Mouse (Mus musculus) cerebellum, postnatal 25 days (tissue): ENCODE results near the gene Pik3r5.

ENCODE experiments used
- DNase-seq, 2 experiments: peaks; one replicate each; pipeline ENCODE4 v3.0.0; 2021; ENCODE audit warnings: mixed read lengths in 2 of 2

Gene Pik3r5

DNA sequence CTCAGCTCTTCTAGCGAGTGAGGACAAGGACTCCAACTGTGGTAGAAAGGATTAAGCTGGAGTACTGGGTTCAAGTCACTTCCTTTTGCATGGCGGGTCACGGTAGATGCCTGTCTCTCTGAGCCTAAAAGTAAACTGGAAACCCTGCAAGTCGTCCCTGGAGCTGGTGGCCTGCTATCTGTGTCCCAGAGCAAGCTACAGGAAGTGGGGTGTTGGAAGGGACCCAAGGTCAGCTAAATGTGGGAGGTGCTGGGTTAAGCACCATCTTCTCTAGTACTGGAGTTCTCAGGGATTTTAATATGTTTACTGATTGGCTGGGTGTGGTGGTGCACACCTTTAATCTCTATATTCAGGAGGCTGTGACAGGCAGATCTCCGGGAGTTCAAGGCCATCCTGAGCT lies 100.9 kb downstream of the Pik3r5 start:
- DNase-seq: no peak

GRCm38 (mm10) chr11:68533971-68534475 lies 102.1 kb downstream of the Pik3r5 start:
- no peak for DNase-seq

GRCm38 (mm10) chr11:68536026-68536425 lies 104.1 kb downstream of the Pik3r5 start:
- no peak for DNase-seq

GRCm38 (mm10) chr11:68536465-68536864 lies 104.5 kb downstream of the Pik3r5 start:
- peak in 1 of 2 experiments; percentile 43 for DNase-seq

DNA sequence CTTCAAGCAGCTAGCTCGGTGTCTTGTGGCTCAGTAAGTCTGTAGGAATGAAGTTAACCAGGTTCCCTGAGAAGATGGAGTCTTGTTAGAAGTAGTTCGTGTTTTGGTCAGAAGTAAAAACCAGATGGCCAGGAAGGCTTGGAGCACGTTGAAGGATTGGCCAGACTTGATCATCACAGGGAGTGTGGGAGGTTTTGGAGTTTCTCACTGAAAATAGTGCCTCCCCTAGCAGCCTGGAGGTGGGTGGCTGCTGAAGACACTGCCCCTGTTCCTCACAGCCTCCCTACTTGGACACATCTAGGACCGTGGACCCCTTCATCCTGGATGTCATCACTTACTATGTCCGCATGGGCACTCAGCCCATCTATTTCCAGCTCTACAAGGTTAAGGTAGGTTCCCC lies 107.7 kb downstream of the Pik3r5 start:
- DNase-seq: no peak

DNA sequence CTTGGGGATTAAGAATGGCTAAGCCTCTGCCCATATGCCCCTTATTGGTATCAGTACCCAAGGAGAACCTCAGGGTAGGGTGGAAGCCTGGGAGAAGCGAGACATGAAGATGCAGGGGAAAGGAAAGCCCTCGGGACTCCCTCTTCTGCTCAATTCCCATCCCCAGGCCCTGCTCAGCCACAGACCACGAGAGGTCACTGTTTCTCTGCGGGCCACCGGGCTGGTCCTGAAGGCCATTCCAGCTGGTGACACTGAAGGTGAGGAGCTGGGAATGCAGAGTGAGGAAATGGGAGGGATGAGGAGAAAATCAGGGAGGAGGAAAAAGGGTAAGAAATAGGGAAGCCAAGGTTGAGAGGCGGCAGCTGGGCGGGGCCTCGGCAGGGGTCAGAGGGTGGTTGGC lies 112.6 kb downstream of the Pik3r5 start:
- DNase-seq: peak; percentile 33 to 64

- DNase-seq: no peak
Measured at GRCm38 (mm10) chr11:68545172-68545571, 113.3 kb downstream of the Pik3r5 start.

DNA sequence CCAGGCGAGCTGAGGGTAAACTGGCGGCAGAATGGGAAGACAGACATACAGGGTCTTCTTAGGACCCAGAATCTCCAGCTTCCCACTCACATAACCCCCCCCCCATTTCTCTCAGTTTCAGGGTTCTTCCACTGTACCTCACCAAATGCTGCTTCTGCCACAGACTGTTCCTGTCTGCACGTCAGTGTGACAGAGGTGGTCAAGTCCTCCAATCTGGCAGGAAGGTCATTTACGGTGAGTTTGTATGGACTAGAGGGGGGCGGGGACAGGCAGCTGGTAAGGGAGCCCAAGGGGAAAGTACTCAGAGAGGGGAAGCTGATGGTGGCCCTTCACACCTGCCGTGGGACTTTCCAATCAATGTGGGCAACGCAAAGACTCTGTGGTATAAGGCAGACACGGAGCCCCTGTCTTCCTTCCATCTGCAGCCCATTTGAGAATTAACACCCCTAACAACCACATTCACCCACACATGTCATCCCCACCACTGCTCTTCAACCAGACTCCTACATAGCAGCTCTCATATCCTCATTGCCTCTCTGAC lies 113.8 kb downstream of the Pik3r5 start:
- no peak for DNase-seq
